Mouse (Mus musculus) embryo, embryonic 11.5 days (tissue): Measurements from ENCODE around the gene Kiss1.

Experiments
- DNase-seq: peaks from one replicate; pipeline ENCODE4 v3.0.0-alpha.2; 2012; ENCODE audit warnings: low read depth, low spot score

Kiss1 gene

GRCm38 (mm10) chr1:133362103-133362502 is 40.4 kb downstream of the Kiss1 start:
- no peak for DNase-seq

DNA sequence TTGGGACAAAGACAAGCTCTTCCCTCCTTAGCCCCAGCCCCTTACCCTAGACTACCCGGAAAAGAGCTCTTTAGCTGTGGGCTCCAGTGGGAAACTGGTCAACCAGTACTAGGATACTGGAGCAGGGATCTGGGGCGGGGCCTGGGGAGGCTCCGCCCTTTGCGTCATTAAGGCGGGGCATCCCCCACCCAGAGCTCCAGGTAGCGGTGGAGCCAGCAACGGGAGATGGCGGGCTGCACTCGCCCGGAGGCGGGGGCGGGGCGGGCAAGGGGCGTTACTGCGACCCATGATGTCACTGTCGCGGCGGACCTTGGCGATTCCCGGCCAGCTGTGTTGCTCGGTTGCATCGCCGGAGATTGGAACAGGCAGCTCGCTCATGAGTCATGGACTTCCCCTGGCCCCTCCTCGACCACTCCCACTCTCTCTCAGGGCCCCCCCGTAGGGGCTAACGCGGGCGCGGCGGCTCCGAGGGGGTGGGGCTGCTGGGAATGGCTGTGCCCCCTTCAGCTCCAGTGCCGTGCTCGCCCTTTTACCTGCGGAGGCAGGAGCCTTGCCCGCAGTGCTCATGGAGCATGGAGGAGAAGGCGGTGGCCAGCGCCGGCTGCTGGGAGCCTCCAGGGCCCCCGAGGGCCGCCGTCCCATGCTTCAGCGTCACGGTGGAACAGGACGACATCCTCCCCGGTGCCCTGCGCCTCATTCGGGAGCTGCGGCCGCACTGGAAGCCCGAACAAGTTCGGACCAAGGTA is 41.8 kb downstream of the Kiss1 start, which contains the start of gene Etnk2:
Etnk2 (plus strand) TSS at position 297 of the 746 bp plus-strand sequence.
- peak; percentile 77 for DNase-seq

DNA sequence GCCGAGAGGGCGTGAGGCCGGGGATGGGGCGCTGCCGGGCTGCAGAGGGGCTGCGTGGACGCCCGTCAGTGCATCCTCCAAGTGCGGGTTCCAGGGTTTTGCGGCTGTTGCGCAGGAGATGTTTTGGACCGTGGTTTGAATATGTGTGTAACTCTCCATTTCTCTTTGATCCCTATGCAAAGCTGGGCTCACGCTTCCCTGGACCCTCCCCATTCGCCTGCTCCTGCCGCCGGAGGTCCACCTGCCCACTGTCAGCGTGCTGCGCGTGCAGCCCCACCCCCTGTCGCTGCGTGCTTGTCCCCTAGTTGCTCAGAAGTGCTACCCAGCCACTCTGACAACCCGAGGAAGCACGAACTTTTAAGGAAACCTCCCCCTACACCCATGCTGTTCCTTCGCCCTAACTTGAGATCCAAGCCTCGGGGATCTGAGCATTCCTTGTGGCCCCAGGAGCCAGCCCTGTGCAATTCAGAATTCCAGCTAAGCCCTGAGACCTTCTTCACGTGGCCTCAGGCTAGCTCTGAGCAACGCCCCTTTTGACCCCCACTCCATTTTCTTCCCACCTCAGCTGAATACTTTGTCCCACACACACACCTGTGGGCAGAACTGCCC is 42.5 kb downstream of the Kiss1 start:
- DNase-seq: no peak

DNA sequence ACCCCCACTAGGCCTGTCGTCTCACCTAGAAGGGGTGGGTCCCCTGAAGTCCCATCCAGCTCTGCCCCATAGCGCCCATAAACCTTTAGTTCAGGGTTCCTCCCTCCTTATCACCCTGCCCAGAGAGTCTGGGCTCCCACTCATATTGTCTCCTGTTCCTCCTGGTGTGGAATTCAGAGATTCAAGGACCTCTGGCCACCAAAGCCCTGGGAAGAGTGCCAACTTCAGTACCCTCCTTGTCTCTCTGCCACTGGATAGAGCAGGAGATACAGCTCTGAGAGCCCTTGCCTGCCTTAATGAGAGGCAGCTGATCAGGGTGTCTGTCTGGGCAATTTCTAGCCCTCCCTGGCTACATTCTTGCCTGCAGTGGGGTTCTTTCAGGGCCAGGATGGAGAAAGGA is 43.2 kb downstream of the Kiss1 start:
- DNase-seq: no peak

- DNase-seq: no peak
These were observed 45.4 kb downstream of the Kiss1 start for GRCm38 (mm10) chr1:133366951-133367605.

GRCm38 (mm10) chr1:133367606-133368488 is 46.2 kb downstream of the Kiss1 start:
- DNase-seq: no peak

GRCm38 (mm10) chr1:133368644-133369043 is 47.0 kb downstream of the Kiss1 start:
- no peak for DNase-seq

DNA sequence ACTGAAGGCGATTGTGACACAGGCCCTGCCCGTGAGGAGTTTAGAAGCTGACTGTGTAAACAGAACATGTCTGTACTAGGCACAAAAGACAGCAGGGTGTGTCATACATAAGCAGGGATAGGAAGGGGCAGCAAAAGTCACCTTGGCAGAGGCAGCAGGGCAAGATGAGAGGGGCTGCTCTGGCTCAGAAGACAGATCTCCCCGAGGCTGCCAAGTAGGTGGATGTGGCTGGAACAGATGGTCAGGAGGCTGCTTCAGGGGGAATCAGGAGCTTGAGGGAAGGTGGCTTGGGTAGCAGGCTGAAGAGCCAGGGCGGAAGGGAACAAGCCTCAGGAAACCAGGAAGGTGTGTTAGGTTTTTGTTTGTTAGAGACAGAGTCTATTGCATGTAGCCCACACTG is 48.7 kb downstream of the Kiss1 start:
- no peak for DNase-seq

DNA sequence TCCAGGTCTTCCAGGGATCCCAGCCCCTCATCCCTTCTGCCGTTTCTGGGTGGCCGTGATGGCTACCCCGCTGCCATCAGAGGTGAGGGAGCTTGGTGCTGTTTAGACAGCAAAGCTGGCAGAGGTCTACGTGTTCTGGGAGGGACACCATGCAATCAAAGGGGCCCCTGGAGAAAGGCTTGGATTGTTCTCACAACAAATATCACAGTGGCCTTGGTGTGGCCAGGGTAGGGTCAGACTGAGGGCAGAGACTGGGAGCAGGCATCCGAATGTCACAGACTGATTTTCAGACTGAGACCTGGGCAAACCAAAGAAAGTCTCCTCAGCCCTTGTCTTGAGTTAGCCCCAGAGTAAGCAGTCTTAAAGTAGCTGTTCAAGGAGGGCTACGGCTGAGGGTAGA is 49.8 kb downstream of the Kiss1 start:
- no peak for DNase-seq

GRCm38 (mm10) chr1:133372113-133372512 is 50.4 kb downstream of the Kiss1 start:
- no peak for DNase-seq

DNA sequence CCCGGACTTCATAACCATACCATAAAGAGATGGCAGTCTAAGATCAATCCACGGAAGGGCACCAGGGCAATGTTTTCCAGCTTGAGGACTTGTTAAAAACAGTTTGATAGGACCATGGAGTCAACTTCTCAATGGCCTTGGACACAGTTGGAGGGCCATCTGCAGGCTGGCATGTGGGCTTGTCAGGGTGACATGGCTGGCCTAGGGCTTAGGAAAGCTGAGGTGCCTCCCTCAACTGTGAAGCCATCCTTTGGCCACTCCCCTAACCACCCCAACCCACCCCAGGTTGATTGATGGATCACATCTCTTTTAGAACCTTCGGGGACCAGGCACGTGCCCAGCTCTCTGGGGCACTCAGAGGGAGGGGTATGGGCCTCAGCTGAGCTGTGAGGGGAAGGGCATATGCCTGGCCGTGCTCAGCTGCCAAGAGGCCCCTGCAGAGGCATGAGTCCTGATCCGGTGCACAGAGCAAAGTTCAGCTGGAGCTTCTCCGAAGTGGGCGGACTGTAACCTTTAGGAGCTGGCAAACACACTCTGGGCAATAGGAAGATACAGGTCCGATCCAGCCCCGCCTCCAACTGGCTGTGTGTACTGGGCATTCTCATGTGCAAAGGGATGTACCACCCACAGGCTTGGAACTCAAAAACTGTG is 54.1 kb downstream of the Kiss1 start:
- DNase-seq: no peak

DNA sequence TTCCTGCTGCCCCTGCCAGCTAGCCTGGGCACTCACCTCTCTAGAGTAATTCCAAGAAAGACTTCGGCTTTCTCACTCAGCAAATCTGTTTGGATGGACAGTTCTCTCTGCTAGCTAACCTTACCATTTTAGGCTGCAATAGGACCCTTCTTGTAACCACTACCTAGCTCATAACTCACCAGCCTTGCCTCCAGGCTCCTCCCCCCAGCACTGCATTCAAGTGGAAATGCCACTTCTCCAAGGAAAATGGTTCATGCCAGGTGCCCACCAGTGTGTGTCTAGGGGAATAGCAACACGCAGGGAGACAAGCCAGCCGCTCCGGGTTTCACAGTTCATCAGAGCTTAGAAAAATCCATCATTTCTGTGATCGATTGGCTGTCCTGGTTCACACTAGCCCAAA is 55.9 kb downstream of the Kiss1 start:
- DNase-seq: no peak
